Mouse (Mus musculus) fat pad, adult 2 months (tissue): ENCODE measurements at regions not wholly inside any gene's neighbourhood (a gene's known extent, or its start where the extent isn't known, plus 50 kb on each side); places are given as distances from the start of the nearest gene placed in this dataset.
A peak's percentile ranks its signal among the peaks of the same experiment; 100 is the strongest.

Experiments used
- DNase-seq: peaks from one replicate; pipeline ENCODE4 v3.0.0-alpha.2; 2011; ENCODE audit warnings: low read depth, low spot score; ENCODE audit errors: extremely low read depth

DNA sequence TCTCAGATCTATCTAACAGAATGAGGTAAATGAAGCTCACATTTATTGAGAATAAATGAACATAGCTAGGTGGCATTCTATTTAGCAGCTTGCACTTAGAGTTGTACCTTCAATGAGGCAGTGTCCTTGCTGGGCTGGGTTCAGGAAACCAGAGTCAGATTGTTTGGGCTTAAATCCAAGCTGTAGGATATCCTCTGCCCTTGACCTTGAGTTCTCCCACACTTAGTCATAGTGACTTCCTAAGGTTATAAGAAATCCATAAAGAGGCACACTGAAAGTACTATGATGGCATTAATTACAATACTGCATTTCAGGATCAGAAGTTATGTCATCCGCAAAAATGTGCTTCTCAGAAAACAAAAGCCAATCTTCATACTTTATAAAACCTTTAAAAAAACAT, 286.3 kb downstream of the Gsdmc2 start:
- DNase-seq, result no peak

DNA sequence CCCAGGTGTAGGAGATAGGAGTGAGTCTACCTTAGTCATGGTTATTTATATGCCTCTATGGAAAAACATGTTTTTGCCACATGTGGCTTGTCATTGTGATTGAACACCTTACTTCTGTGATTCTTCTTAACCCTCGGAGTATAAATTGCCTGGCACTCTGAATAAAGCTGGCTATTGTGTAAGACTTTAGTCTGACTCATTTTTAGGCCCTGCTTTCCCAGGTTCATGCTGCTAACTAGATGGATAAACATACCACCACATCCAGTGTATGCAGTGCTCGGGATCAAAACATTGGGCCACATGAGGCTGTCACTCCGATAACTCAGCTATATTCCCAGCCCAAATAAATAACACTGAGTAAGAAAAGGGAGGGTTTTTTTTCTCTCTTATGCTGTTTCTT, 287.2 kb downstream of the Gsdmc2 start:
- no peak for DNase-seq

DNA sequence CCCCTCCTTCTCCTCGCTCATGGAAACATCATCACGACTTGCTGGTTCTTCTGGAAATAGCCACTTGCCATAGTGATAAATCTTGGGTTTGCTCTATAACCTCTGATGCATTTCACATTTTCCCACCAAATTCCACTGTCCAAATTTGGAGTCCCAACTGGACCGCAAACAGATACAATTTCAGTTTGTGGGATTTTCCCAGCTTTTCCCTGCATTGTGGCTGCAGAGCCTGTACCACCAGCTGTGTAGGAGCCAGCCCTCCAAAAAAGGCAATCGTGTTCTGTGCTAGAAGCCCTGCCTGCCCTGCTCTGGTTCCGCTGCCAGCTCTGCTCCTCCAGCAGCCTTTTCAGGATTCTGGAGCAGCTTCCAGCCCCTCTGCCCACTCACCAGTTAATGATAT, 291.4 kb downstream of the Gsdmc2 start:
- DNase-seq, result no peak

DNA sequence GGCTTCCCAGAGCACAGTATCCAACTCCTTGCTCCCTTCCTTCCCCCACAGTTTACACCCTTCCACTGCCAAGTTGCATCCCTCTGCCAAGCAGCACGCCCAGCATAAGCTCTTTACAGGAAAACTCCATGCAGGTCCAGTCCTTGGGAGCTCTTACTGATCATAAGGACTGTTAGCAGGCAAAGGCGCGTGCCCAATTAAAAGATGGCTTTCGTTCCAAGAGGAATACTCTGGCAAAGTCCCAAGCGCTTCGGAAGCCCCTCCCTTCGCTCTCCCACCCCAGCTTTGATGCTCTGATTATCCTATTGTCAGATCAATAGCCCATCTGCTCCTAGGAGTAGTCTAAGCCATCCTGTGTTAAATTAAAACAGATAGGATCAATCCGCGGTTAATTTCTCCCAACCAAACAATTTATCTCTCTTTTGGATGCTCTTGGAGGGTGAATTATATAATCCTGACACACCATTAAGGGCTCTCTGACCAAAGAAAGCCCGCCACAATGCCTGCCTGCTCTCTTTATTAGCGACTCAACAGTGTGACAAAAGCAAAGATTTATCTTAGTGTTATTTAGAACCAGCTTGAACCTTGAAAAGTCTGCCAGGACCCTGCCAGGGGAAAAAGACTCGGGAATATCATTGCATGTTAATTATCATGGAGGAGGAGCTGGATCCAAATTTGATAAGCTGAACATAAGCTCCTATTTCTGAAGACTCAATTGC, 312.5 kb downstream of the Gsdmc2 start:
- no peak for DNase-seq

DNA sequence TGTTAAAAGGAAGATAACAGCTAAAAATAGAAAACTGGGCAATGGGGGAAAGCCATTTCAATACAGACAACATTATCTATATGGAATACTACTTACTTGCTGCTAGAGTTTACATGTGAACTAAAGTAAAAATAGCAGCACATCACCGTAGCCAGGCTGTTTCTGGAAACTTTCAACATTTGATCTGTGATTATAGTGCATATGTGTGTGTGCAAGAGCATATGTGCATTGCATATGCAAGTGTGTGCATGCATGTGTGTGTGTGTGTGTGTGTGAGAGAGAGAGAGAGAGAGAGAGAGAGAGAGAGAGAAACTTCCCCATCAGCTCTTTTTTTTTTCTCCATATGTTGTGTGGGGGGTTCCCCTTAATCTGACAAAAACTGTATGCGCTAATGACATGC, 317.7 kb downstream of the Gsdmc2 start:
- DNase-seq, result no peak

DNA sequence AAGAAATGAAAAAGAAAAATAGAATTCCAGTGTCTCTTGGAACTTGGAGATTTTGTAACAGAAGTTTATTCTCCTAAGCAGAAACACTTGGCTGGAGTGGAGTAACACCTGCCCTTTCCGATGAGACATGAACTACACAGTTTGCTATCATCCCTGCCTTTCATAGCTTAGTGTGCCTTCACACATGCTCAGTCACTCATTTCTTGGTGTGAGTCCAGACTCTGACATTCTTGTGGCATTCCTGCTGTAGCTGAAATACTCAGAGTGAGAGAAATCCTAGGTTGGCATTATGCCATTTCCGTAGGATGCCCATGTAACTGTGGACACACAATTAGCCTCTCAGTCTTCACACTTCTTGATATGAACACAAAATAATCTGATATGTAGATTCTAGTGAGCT, 318.2 kb downstream of the Gsdmc2 start:
- no peak for DNase-seq

DNA sequence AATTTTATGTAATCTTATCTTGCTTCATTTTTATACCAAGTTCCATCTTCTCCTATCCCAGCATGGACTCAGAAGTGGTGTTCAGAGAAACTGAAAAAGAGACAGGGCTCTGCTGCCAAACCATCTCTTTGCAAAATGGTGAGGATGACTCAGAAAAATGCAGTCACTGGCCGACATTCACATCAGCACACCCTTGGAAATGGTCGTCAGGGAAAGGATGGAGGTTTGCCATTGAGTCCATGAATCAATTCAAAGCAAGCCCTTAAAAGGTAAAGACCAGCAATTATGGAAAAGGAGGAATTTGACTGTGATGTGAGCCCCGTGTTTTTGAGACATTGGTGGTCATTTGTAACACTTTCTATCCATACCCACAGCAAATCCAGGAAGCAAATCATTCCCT, 327.7 kb downstream of the Gsdmc2 start:
- no peak for DNase-seq

DNA sequence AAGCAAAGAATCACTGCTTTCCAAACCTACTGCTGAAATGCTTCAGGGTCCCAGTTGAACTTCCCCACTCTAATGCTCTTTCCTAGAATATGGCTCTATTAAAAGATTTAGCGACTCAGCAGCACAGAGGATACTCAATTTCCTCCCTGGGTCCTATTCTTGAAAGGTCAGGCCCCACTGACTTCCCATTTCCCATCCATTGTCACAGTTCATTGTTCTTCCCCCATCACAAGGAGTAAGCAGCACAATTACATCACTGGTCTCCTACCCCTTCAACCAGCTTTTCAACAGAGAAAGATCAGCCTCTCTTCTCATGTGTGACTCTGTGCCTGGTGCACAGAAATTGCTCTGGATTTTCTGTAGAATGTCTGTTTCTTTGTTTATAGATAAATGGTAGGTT, 344.5 kb downstream of the Gsdmc2 start:
- no peak for DNase-seq

DNA sequence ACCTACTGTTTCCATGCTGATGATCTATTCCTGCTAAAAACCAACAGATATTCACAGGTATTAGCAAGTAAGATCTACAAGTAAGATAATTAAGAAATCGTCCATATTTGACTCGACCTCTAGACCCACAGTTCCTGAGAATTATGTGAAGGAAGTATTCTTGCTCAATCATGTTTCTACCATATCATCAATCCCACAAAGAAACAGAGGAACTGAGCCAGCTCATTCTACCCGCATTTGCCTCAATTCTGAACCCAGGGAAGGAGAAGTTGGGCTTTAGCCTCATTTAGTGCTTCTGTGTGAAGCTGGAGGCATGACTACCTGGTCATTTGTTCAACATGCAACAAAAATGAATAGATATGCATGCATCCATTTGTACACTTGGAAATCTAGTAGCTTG, 346.5 kb downstream of the Gsdmc2 start:
- DNase-seq, result no peak

DNA sequence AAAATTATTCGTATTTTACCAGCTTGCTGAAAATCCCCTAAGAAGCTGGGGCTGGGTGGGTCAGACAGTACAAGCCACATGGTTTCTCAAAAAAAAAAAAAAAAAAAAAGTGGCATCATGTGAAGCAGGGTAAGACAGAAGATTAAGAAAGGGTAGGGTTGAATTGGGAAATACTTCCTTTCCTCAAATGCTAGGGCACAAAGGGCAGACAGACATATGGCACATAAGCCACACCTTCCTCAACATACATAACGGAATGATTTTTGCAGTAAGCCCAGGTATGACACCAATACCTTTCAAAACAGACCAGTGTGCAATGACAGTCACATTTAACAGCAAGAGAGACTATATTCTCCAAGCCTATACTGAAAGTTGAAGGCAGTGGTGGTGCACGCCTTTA, 347.8 kb downstream of the Gsdmc2 start:
- no peak for DNase-seq

DNA sequence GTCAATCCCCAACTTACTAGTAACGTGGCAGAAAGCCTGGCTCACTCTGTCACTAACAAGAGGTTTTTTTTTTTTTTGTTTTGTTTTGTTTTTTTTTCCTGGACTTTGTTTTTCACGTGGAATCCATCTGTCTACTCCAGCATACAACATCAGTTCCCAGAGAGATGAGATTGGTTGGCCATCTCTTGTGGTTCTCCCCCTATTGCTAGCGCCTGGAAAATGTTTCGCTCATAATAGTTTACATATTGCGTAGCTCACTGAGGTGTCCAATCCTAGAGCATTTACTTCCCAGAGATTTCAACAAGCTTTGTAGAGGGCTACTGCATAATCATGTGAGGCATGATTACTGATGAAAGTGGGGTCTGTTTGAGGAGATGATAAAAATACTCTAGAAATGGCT, 360.1 kb downstream of the Gsdmc2 start:
- no peak for DNase-seq

DNA sequence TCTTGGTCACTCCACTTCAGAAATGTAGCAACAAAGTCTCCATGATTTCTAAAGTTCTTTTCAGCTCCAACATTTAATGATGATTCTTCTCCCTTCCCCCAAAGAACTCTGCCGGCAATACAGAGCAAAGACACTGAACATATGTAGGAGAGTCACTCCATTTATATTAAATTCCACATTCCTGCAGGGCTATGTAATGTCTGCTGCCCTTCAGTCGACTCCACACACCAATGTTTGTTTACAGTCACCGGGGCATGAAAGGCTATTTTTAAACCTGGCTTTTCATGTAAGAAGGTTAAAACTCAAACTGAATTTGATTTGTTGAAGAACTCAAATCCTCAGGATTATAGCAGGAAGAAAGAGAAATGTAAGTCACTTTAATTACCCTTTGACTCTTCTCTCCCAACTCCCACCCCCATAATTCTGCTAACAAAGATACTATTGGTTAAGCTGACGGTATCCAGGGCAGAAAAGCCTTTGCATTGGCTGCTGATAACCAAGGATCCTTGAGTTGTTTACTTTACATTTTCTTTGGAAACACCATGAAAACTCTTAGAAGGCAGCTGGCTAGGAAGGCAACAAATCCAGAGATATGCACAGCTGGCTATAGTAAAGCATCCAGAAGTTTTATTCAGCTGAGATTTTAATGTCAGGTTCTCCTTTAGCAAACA, 360.6 kb downstream of the Gsdmc2 start:
- DNase-seq, result no peak

DNA sequence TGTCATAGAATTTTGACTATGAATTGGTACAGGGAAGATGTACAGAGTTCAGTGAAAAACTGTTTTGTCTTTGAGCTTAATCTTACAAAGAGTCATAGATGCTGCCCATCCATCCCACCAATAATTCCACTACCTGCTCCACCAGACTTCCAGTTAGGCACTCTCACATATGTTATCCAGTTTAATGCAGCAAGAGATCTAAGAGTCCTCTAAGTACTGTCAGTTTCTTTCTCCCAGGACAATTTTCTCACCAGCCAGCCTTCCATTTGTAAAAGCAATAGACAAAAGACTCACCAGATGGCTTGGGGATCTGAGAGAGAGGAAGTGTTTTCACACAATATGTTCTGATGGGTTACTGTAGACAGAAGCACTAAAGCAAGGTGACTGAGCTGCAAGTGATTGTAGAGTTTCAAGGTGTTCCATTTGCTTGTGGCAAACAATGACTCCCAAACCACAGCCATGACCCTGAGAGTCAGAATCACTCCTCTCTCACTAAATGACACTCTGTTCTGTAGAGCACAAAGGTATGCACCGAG, 365.6 kb downstream of the Gsdmc2 start:
- DNase-seq, result no peak

DNA sequence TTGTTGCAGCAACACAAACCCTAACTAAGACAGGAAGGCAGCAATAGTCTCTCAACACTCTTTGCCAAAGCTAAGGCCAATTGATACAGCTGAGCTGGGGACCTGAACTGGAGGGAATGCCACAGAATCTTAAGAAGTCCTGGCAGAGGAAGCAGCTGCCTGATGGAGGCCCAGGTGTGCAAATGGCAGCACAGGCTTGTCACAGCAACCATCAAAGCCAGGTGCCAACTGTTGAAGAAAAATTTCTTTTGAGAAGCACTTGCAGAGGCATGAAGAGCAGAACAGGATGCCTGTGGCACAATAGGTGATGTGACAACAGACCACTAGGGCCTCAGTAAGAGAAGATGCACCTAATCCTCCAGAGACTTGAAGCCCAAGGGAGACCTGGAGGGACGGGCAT, 378.1 kb downstream of the Gsdmc2 start:
- DNase-seq, result no peak

DNA sequence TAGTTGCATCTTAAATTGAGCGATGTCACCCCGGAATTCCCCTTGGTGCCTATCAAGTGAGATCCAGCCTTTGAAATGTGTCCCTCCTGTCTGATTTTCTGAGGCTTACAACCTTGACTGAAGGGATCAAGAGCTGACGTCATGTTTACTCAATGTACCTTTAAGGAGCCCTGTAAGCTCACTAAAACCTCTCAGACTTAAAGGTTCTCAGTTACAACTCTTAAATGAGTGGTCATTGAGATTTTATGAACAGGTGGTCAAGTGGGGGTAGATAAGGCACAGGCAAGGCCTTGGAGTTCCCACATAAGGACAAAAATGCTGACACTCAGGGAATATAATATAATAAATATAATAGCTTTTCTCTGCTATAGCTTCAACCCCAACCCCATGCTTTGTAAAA, 392.4 kb downstream of the Gsdmc2 start:
- no peak for DNase-seq

DNA sequence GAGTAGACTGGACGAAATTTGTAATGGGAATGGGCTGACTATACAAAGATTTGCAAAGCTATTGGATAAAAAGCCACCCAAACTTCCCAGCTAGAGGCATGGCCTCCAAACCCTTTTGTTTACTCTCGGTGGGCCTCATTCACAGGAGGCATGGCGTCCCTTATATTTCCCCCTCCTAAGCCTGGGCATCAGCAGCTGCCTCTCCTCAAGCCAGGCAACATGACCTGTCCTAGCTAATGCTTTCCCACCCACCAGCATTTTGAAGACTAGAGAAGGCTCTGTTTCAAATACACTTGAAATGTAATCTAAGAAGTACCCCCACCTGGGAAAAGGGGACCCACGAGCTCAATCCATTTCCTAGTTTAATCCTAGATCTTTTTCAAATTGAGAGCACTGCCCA, 398.7 kb downstream of the Gsdmc2 start:
- no peak for DNase-seq

DNA sequence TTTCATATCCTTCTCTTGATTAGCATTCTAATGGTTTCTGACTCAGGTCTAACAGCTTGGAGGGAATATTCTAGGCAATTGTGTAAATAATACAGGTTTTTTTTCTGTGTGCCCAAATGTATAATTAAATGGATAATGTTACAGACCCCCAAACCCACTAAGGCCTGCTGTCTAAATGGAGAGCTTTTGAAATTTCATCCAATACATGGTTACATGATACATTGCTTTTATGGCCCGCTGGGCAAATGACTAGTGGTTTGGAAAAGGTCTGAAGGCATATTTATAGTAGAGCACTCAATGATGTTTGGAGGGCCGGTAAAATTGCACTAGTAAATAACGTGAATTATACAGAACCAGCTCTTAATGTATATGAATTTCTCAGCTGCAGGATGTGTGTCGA, 400.0 kb downstream of the Gsdmc2 start:
- no peak for DNase-seq

DNA sequence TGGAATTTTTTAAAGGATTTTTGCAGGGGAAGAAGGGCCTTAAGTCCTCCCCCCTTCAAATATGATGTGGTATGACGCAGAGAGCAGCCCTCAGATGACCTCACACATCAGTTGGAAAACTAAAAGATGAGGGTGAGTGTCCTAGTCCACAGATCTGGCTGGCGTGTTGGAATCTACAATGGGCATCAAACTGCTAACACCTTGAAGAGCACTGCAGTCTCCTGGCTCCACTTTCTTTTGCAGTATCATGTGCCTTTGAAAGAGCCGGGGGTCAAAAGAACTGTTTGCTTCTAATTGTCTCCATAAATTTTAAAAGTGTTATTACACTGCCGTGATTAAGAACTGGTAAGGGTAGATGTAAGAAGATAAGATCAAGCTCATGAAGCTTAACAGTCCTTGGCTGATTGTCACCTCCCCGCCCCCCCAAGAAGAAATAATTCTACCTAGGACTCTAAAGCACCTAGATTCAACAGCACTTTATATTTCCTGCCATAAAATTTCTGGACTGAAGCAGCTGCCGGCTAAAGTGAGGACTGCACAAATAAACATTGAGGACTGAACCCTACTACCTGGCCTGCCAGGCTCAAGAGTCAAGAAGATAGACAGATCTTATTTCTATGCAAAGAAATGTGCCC, 402.7 kb downstream of the Gsdmc2 start:
- DNase-seq, result peak; percentile 16

DNA sequence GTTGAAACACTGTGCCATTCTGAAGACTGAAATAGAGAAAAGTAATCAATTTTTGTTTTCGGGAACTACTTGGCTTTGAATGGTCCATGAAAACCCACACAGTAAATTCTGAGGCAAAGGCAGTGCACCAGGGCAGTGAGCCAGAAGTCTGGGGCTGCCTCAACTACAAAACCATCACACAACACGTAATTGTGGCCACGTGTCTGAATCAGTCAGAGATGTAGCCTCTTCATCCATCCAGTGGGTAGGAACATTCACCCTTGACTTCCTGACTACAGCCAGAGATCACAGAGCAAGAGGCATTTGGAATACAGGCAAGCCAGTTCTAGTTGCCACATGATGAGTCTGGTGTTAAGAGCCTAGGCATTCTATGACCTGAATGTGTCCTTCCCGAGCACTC, 432.3 kb downstream of the Gsdmc2 start:
- no peak for DNase-seq

DNA sequence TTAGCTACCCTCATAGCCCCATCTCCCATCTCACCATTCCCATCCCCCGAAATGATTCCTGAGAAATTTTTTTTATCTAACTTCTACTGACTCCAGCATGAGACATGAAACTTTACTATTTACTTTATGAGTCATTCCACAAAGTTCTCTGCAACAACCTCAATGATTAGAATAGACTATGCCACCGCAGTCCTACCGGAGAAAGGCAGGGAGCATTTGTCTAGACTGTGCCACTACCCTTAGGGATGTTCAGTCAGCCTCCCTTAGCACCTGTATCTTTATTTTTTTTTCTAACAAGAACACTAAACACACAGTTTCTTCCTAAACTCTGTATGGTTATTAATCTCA, 433.2 kb downstream of the Gsdmc2 start:
- DNase-seq, result no peak

DNA sequence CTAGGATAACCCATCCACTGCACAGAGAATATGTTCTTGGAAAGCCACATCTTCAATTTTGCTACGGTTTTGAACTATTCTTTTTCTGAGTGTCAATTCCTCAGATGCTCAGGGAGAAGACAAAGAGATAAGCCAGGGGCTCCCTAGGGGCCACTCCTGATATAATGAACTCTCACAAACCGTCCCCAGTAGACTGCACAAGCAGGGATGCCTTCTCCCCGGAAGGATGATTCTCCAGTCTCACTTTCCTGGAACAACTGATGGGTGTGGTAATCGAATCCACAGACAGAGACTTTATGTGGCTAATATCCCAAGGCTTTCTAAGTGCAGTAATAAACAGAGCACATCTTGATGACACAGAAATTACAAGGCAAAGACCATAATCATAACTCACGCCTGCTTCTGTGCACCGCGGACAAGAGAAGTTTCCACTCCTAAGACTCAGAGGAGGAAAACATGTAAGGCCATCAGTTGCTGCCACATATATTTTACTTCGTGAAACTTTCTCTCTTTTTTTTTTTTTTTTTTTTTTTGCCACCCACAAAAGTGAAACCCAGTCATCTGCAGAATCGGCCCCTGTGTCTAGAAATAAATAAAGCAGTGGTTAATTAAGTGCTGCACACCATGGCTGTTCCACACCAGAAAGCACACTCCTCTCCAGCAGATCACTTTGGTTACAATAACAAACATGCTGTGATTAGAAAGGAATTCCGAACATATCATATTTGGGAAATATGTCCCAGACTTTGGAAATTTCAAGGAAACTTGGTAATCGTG, 433.8 kb downstream of the Gsdmc2 start:
- no peak for DNase-seq

DNA sequence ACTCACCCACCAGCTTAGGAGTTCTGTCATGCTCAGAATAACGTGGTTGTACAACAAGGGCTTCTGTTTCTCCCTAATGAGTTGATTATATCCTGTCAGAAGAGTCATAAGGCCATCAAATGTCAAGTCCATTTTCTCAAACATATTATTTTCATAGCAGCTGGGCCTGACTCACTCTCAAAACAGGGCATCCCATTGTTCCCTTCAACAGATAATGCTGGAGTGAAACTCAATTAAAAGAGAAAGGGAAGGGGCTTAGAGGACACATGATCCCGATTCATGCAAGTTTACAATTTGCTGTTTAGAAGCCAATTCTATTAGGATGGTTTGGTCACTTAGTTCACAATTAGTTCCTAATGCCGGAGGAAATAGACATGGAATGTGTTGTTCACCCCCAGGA, 444.5 kb downstream of the Gsdmc2 start:
- DNase-seq, result no peak
